Mouse (Mus musculus) adrenal gland, postnatal 10 days (tissue): ENCODE results near the gene Mindy4b-ps. TPM values are rescaled to one million over a fixed set of nuclear protein-coding genes. Genes with fewer than 3 reads are reported as not detected.
"Not testable (repeated sequence)": the region's sequence is repeated elsewhere in the genome, so short reads cannot be mapped to it uniquely, and the experiment has no call there.

Source experiments
- DNase-seq: peaks from one replicate; pipeline ENCODE4 v3.0.0; 2021; ENCODE audit warnings: mixed read lengths
- long read RNA-seq, 2 experiments: library from polyadenylated mRNA; stranded (forward); transcript quantifications; one replicate each; pipeline ENCODE4 v2.0.0; 2021
- total RNA-seq, 2 experiments: library from RNA; stranded (reverse); gene quantifications; 2 replicates each; pipeline ENCODE4 v1.2.3; 2021

The Mindy4b-ps gene
- total RNA-seq, result not detected
- long read RNA-seq, experiment 1, result 0 reads
- long read RNA-seq, experiment 2, result 0 reads

DNA sequence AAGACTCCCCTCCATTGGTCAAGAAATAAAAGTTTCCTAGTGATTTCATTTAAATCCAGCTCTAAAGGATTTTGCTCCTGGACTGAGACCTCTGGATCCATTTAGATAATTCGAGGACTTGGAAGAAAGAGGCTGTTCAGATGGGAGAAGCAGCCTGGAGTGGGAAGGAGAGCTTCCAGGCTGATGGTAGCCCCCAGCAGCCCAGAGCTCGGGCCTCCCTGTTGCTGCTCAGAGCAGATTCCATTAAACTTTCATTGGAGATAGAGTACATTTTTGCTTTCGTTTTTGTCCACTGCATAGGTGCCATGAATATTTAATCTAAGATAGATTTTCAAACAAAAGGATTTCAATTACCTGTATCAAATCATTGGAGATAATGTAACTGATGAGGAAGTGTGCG lies at the start of gene Mindy4b-ps:
Mindy4b-ps (minus strand) TSS at position 101 of the 400 bp plus-strand sequence.
- DNase-seq, result no peak

- not testable (repeated sequence) for DNase-seq
Measured at GRCm38 (mm10) chr3:58871882-58872281, 49.8 kb upstream of the Mindy4b-ps start.

DNA sequence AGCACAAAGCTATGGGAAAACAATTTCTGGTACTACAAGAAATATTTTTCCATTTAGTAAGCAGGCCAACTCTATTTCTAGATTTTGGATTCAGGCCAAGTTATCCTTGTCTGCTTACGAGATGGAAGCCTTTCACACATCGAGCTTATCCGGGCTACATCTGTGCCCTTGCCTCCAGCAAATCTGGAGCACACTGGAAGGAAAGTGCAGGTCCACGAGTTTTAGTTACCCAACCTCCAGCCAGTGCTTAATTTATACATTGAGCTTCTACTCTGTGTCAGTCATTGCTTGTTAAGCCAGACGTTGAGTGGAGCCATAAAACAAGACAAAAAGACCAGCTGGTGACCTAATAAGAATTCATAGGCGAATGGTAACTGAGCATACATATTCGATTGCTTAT lies 43.6 kb upstream of the Mindy4b-ps start:
- DNase-seq, result no peak

DNA sequence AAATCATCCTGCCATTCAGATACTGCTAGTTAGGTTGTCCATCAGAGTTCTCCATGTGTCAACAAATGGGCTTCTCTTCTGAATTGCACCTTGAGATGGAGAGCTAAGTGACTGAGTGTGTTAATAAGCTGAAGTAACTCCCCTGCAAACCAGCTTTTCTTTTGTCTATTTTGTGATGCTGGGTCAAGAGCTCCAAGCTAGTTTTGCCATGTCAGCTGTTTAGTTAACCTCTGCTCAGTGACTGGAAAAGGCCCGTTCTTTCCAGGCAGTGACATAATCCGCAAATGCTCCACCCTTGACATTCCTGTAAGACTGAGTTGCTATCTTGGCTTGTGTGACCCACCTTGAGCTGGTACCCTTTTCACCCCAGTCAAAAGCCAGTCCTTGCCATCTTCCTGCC lies 40.9 kb upstream of the Mindy4b-ps start:
- DNase-seq, result no peak

GRCm38 (mm10) chr3:58843415-58843814 lies 21.3 kb upstream of the Mindy4b-ps start:
- peak; percentile 38 for DNase-seq

- no peak for DNase-seq
Measured at GRCm38 (mm10) chr3:58833442-58834160, 11.5 kb upstream of the Mindy4b-ps start.

GRCm38 (mm10) chr3:58832888-58833287 lies 10.8 kb upstream of the Mindy4b-ps start:
- DNase-seq, result peak; percentile 20

DNA sequence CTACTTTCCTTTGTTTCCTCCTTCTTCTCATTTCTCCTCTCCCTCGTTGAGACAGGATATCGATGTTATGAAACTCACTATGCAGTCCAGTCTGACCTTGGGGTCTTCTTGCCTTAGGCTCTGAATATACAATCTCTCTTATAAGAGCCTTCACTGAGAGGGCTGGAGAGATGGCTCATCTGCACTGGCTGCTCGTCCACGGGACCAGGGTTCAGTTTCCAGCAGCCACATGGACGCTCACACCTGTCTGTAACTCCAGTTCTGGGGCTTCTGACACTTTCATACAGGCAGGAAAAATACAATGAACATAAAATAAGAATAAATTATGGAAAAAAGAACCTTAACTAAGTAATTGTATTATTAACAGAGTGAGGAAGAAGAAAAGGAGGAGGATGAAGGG lies 9.5 kb upstream of the Mindy4b-ps start:
- DNase-seq, result no peak

DNA sequence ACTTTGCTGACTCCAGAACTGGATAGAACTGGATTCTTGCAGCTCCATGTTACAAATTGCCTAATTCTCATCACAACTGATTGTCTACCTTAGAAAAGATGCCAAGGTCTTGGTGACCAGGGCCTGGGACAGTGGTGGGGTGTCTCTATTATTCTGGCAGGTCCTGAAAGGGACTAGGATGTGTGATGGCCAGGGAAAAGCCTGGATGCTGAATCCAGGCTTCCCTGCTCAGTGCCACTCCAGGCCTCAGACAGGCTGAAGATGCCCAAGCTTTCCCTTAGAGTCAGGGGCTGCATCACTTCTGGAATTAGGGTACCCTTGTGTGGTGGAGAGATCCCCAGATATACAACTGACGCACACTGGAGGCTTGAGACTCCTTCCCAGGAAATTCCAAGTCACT lies 7.8 kb upstream of the Mindy4b-ps start:
- DNase-seq, result no peak

DNA sequence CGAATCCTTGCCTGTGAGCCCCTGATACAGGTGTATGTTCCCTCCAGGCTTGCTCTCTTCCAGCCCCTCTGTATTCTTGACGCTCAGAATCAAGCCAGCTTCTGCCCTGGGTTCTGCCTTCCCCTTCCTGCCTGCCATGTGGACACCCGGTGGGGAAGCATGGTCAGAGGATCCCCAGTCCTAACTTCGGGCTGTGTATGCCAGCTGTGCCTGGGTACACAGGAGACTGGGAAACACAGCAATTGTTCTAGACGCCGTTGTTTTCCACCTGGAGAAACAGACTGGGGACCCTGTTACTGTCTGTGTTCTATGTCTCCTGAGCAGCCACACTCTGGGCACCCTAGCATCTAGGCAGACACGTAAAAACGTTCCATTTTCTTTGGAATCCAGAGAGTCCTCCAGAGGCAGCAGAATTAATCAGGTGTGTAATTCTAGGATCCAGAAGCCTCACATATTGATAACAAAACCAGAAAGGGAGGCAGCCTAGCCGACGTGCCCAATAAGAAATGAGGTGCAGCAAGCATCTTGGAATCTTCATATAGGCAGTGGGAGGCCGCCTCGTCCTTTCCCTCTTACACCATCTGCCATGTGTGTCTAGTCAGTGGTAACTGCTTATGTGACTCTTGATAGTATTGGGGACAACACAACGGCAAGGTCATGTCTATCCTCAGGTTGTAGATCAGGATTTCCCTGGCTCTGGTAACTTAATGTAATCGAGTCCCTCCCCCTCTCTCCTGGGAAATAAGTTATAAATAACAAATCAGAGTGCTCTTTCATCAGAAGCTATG lies 6.4 kb upstream of the Mindy4b-ps start:
- DNase-seq, result no peak

DNA sequence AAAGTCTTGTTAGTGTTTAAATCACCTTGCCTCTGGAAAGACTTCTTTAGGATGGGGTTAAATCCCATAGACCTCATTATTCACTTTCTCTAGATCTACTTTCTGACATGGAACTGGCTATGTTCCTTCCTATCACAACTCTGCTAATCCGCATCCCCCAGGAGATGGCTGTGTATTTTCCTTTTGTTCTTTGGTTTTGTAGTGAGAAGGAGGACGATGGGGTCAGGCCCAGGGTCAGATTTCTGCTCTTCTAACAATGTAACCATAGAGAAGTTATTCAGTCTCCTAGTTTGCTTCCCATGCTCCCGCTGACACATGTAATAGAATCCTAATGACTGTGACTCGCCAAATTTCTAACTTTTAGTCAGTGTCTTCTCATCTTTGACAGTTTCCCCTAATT lies 4.2 kb upstream of the Mindy4b-ps start:
- no peak for DNase-seq

GRCm38 (mm10) chr3:58817337-58817736 lies 4.8 kb downstream of the Mindy4b-ps start:
- DNase-seq, result peak; percentile 70

DNA sequence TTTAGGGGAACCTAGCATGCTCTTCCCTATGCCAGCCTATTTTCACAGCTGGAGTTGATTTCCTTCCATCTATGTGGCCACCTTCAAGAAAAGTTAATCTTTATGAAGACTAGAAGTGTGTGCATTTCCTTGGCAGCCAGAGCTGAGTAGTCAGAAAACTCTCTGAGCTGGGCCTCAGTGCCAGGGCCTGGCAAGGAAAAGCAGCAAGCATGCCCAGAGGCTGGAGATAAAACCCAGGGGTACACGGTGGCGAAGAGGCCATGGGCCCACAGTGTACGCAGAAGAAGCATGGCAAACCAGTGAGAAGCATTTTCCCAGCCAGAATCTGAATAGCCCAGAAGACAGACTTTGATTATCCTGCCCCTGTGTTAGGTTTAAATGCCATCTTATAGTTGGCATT lies 7.9 kb downstream of the Mindy4b-ps start:
- DNase-seq, result peak; percentile 61

GRCm38 (mm10) chr3:58810353-58810752 lies 11.8 kb downstream of the Mindy4b-ps start:
- DNase-seq, result no peak

GRCm38 (mm10) chr3:58809111-58809915 lies 12.8 kb downstream of the Mindy4b-ps start:
- DNase-seq, result no peak

DNA sequence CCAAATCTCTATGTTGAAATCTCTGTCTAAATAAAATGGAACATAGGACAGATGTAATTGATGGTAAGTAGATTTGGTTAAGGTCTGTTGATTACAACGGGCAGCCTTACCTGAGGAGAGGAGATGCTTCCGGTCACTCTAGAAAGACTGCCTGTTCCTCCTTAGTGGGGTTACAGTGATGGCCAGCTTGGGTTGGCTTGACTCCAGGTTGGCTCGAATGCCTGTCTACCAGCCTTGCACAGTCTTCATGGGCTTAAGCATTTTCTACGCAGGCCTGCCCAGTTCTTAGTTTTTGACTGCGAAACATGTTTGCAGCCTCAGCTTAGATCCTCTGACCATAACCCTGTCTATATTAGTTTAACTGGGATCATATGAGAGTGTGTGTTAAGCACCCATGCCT lies 13.5 kb downstream of the Mindy4b-ps start:
- peak; percentile 13 for DNase-seq

DNA sequence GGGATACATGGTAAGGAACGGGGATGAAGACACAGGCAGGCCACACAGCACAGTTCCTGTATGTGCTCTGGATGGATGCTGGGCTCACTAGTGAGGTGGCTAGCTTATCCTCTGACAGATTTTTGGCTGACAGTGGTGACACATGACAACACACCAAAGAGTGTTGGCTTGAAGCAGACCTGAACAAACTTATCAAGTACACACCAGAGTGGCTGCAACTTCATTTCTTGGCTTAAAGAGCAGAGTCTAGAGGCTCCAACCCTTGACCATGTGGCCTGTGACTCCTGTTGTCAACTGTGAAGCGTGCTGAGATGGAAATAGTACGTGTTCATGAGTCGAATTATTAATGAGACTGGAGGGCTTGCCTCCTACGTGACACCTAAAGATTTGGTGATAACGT lies 17.4 kb downstream of the Mindy4b-ps start:
- no peak for DNase-seq

DNA sequence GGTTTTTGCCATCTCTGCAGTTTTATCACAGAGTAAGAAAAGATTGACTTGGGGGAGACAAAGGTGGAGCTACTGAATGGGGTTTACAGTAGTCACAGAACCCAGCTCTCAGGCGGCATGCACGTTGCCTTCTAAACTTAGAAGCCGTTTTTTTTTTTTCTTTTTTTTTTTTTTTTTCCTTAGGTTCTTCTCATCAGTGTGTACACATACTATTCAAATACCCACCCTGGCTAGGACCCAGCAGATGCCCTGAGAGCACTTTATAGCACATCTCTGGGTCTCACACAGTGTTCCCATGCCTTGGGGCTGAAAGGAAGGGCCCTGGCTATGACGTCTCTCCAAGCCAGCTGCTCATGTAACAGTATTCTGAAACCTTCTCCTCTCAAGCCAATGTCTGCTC lies 23.4 kb downstream of the Mindy4b-ps start:
- no peak for DNase-seq

- DNase-seq, result no peak
Measured at GRCm38 (mm10) chr3:58798245-58798644, 23.9 kb downstream of the Mindy4b-ps start.

- no peak for DNase-seq
Measured at GRCm38 (mm10) chr3:58789473-58789872, 32.6 kb downstream of the Mindy4b-ps start.

DNA sequence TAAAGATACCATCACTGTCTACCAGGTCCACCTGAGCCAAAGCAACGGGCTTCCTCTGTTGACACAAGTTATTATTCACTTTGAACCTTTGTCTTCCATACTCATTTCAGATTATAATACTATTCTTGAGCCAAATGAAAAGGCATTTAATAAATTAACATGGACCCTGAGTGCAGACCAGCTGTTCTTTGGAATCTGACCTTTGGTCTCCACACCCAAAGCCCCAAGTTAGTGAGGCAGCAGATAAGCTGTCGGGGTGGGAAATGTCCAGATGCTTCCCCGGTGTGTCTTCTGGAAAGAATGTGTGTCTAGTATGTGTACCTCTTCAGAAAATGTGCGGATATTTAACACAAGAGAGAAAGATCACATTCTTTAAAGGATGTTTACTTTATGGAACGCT lies 33.1 kb downstream of the Mindy4b-ps start:
- DNase-seq, result no peak

GRCm38 (mm10) chr3:58786470-58786869 lies 35.6 kb downstream of the Mindy4b-ps start:
- DNase-seq, result no peak

GRCm38 (mm10) chr3:58785863-58786262 lies 36.2 kb downstream of the Mindy4b-ps start:
- DNase-seq, result peak; percentile 74
